Mouse (Mus musculus) thymus, adult 2 months (tissue): ENCODE data around the gene Herc1.

Experiments used
- CTCF ChIP-seq: fragments of 200-500 bp; IDR thresholded peaks from 2 replicates; pipeline ENCODE4 v1.5.1; 2012; ENCODE audit warnings: mild to moderate bottlenecking, control low read depth, low read length, moderate library complexity, borderline replicate concordance; ENCODE audit not compliant: control insufficient read depth, poor library complexity, insufficient read depth; ENCODE audit errors: extremely low read depth
- POLR2A ChIP-seq: fragments of 200-500 bp; IDR thresholded peaks from 2 replicates; pipeline ENCODE4 v1.6.1; 2012; ENCODE audit warnings: mild to moderate bottlenecking, low read length, control low read depth, moderate library complexity; ENCODE audit not compliant: control insufficient read depth, poor library complexity, insufficient read depth; ENCODE audit errors: extremely low read depth

DNA sequence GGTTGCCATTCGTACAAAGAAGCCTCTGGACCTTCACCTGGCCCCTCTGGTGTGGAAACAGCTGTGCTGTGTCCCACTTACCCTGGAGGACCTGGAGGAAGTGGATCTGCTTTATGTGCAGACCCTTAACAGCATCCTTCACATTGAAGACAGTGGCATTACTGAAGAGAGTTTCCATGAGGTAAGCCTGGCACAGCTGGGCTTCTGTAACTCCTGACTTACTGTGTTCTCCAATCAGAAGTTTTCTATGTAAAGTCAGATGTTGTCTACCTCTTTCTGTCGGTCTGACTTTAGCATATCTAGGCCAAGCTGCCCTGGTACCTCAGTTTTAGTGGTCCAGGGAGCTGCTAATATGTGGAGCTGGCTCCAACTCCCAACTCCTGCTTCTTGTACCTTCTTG is 151.0 kb downstream of the Herc1 start:
- TF ChIP-seq CTCF (no peak), POLR2A (no peak)
